Mouse (Mus musculus) embryo, embryonic 9.5 days (tissue): Measurements from ENCODE around the gene Wdr38.

Source experiments
- DNase-seq: peaks from one replicate; pipeline ENCODE4 v3.0.0-alpha.2; 2017; ENCODE audit errors: extremely low spot score

Wdr38 gene

DNA sequence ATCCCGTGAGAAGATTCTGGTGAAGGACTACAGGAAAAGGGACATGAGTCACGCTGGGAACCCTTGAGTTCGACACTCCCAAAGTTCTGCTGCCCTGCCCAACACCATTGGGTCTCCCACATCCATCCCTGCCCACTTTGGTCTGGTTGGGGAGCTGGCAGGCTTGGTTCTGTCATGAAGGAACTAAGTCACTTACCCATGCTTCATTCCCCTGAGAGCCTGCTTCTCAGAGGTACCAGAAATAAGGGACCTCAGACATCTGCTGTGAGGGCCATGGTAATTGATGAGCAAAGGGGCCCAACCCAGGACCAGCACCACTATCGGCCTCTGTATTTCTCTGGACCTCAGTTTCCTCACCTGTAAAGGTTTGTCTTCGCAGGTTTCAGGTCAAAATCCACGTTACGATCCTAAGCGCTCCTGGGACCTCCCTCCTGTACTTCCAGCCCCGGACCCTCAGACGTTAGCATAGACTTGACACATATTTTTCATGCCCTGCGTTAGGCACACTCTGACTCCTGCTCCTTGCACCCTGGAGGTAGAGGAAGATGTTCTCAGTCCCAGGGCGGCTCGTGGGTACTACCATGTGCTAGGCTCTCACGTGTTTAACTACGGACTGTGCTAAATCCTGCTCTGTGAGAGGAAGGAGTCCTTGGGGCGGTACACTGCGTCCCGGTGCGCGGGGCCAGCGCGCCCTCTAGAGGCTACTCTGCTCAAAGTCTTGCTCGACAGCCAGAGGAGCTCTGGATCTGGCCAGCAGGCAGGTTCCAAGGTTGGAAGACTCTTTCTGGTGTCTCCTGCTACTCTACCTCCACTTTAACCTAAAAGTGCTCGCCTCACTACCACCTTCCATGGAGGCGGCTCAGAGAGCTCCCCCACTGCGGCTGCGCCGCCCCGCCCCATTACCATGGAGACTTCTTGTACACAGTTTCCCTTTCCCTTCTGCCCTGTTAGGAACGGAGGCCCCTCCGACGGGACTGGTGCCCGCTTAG, at the start of gene Wdr38:
Gene Wdr38 (plus strand): TSS at position 91 of the 989 bp plus-strand sequence.
- DNase-seq: peak; percentile 92

DNA sequence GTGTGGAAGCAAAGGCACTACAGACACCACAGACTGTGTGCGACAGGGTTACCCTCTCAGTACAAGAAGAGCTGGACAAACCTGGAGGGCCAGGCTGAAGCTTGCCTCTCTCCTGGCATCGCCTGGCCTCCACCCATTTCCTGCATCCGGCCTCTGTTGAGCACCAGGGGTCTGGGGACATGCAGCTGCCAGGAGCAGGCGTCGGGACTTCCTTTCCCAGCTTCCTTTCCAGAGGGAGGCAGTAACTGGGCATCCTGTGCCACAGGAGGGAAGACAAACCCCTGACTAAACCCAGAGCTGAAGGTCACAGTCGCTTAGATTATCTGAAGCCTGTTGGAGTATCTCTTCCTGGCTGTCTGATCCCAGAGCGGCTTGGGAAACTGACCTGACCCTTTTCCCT, 49.7 kb upstream of the Wdr38 start:
- no peak for DNase-seq

DNA sequence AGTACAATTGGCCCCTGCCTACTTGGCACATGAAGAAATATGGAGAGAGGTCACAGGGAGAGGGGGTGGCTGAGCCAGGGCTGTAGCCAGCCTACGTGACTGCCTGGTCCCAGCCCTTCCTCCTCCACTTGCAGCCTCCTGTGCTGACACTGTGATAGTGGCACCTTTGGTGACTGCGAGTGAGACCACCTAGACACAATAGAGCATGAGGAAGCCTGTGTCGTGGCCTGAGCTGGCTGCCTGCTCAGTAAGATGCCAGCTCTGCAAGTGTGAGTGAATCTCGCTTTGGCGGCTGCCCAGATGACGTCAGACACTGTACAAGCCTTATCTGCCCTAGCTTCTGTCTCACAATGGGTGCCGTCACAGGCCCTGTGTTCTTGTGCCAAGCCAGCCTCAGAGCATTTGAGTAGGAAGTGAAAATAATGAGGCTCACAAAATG, 47.0 kb upstream of the Wdr38 start:
- no peak for DNase-seq

DNA sequence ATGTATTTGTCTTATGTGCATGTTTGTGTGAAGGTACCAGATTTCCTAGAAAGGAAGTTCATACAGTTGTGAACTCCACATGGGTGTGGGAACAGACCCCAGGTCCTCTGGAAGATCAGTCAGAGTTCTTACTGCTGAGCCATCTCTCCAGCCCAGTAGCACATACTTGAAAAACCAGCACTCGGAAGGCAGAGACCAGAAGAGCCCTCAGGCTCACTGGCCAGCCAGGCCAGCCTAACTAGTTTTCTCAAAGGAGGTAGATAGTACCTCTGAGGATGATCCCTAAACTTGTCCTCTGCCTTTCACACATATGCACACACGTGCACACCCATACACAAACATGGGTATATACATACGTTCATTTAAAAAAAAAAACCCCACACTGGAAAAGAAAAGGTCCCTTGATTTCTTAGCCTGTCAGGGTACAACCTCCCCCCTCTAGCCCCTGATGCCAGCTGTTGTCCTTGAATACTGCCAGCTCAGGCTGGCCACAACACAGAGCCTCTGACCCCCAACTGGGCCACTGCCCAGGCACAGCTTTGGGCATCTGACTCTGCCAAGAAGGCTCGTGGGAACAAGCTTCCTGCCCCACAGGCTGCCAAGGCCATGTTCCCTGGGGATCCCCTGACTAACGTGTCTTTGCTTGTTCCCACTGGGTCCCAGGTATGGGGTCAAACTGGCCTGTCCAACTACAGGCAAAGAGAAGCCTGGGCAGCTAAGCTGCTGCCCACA, 44.0 kb upstream of the Wdr38 start:
- no peak for DNase-seq

DNA sequence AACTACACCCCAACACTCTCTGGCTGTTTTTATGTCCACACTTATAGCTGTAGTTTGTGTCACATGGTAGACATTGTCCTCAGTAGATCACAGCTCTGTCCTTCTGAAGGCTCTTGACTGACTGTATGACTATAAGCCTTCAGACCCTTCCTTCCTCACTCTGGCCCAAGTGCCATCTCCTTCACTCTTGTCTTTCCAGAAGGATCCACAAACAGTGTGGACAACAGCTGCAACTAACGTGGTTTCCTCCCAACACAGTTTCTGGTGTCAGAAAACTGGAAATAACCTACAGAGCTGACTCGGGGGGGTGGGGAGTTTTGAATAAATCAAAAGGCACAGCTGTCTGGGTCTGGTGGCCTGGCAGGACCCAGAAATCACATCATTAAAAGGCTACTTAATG, 41.2 kb upstream of the Wdr38 start:
- no peak for DNase-seq

DNA sequence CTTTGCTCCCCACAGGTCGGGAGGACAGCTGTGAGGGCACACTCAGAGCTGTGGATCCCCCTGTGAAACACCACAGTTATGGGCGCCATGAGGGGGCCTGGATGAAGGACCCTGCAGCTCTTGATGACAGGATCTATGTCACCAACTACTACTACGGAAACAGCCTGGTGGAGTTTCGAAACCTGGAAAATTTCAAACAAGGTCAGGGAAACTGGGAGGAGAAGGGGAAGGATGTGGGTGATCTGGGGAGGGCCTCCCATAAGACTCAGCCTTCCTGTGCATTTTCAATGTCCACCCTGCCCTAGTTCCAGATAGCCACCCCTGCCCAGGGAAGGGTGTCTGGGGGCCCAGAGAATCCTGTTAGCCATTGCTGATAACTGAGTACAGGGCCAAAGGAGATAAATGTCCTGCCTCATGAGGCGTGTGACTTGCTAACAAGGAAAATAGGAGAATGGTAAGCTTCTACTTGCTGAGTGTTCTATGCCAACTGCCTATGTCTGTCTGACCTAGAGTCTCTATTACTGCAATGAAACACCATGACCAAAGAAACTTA, 39.5 kb upstream of the Wdr38 start:
- DNase-seq: no peak

DNA sequence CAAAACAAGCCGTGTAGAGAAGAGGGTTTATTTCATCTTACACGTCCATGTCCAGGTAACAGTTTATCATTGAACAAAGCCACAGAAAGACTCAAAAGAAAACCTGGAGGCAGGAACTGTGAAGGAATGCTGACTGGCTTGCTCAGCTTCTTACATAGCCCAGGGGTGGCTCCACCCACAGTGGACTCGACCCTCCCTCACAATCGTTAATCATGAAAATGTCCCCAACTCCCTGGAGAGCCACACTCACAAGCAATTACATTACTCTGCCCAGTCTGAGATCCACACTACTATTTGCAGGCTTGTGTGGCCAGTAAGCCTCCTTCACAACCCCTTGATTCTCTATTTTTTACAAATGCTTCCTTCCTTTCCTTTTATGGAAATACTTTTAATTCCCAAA, 33.1 kb upstream of the Wdr38 start:
- peak; percentile 31 for DNase-seq

DNA sequence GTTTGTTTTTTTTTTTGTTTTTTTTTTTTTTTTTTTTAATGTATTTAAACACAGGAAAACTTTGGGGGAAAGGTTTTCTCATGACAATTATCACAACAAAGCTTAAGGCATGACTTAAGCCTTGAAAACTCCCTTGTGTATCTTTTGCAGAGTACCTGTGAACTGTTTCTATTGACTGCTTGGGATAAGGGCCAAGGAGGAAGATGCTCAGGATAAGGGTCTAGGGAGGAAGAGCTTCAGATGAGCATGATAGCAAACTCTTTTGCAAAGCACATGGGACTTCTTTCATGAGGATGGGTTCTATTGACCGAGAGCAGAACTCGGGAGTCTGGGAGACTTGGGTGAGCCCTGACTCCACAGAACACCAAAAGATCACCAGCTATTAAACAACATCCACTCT, 27.6 kb upstream of the Wdr38 start:
- no peak for DNase-seq

DNA sequence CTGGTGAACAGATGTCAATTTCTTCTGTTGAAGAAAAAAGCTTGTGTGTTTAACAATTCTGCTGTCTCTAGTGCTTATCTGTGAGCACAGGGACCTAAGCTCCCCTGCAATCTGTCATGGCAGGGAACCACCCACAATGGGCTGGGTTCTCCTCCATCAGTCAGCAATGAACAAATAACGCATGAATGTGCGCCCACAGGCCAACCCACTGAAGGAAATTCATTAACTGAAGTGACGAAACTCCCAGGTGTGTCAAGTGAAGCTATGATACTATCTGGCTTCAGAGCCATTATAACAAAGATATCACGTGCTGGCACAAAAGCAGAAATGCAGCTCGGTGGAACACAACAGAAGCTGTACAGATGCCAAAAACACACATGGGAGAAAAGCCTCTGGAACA, 27.2 kb upstream of the Wdr38 start:
- no peak for DNase-seq

DNA sequence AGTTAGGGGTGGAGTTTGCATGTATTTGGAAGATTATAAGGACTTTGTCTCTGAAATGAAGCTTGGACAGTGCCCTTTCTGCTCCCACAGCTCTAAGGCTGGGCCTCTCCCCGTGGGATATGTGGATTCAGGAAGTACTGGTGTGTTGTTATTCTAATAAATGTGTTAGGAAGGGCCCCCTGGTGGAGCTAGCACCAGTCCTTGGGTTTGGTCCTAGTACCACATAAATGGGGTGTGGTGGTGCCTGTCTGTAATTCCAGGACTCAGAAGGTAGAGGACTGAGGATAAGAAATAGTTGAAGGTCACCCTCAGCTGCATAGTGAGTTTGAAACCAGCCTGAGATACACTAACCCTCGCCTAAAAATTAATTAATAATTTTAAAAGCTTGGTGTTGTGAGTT, 24.1 kb upstream of the Wdr38 start:
- DNase-seq: no peak

DNA sequence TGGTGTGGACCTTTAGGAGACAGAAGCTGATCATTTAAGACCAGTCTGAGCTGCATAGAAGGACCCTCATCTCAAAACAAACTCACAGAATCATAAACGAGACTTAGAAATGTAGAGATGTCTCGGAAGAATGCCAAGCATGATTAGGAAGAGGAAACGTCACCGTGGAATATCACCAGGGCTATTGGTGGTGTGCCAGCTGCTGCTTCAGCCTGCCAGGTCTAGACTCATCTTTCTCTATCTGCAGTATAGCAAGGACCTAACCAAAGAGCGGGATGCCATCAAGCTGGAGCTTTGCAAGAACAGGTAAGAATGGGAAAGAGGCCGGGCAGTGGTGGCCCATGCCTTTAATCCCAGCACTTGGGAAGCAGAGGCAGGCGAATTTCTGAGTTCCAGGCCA, 23.6 kb upstream of the Wdr38 start:
- no peak for DNase-seq

DNA sequence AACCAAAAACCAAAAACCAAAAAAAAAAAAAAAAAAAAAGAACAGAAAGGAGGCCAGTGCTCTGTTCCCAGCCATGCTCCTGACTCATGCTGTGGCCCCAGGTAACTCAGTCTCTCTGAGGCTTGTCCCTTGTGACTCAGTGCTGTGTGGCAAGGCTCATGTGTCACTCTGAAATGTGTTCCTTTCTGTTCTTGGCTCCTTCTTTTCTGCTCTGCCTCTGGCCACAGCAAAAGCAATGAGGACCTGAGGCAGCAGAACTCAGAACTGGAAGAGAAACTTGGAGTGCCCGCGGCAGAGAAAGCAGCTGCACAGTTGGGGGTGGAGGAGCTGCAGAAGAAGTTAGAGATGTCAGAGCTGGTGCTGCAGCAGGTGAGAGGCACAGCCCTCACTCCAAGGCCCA, 23.1 kb upstream of the Wdr38 start:
- DNase-seq: no peak

DNA sequence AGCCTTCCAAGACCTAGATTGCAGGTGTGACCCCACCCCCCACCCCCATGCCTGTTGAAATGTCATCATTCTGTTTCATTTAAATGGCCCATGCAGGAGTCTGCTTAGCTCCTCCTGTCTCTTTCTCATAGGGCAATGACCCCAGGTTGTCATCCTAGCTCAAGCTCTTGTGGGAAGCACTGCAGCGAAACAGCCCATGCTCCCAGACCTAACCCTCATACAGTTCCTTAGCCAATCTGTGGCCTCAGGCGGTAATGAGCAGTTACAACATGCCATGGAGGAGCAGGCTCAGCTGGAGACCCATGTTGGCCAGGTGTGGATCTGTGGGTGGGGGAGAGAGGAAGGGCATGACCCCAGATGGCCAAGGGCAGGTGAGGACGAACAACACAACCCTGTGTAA, 22.1 kb upstream of the Wdr38 start:
- no peak for DNase-seq

DNA sequence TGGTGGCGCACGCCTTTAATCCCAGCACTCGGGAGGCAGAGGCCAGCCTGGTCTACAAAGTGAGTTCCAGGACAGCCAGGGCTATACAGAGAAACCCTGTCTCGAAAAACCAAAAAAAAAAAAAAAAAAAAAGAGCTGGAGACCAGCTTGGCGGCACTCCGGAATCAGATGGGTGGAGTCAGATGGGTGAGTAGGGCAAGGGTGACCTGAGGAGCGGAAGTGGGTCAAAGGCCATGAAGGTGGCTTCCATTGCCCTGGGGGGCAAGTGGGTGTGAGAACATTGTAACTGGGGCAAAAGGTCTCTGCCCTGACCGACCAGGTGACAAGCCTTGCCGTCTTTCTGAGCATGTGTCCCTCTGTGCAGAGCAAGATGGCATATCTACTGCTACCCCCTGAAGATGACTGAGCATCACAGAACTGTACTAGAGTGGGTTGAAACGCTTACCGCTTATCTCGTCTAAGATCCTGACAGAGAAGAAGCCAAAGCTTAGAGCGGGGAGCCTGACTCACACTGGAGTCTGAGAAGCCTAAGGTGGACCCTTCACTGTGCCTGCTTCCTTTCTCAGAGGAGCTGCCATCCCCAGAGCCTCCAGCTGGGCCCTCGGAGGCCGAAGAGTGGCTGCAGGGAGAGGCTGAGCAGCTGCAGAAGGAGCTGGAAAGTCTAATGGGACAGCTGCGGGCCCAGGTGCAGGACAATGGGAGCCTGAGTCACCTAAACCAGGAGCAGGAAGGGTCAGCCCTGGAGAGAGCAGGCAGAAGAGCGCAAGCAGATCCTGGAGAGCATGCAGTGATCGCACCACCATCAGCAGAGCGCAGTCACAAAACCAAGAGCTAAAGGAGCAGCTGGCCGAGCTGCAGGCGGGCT, 21.1 kb upstream of the Wdr38 start:
- DNase-seq: no peak

DNA sequence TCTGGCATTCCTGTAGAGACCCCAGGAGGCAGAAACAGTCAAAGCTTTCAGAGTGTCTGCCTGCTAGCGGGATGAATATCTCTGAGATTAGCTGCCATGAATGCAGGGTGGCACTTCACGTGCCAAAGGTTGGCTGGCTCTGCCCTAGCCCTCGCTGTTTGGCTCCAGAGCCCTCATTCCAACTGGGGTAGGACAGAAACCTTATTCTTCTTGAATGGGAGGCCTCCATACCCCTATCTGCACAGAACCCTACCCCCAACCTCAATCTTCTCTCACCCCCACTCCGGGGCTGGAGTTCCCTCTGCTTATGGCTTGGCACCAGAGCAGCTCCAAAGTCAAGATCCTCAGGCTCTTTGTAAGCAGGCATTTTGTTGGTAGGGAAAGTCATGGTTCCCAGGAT, 19.4 kb upstream of the Wdr38 start:
- no peak for DNase-seq

DNA sequence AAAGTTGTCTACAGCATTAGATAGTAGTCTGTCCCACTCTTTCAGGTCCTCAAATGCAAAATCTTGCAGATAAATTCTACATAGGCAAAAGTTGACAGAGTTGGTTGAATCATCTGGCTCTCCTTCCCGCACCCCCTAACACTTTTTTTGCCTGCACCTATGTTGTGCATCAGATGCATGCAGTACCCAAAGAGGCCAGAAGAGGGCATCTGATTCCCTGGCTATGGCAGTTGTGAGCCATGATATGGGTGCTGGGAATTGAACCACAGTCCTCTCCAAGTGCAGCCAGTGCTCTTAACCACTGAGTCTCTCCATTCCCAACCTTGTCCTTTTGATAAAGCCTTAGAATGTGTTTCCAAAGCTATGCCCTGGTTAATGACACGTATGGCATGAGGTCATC, 13.8 kb upstream of the Wdr38 start:
- no peak for DNase-seq

DNA sequence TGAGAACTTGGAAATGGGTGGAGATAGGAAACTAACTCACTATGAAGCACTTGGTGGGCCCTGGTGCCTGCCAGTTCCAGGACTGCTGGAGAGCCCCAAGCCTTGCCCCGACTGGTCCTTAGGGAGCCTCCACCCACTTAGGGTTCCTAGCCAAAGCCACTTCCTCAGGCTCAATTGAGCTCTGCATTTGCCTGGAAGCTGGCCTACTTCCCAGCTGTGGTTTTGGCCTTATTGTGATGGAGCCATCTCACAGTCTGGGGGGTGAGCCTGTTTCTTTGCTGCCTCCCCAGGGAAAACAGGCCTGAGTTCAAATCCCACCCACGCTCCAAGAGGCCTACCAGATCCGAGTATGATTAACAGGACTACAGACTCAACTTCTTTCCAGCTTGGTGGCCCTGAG, 10.7 kb upstream of the Wdr38 start:
- no peak for DNase-seq

DNA sequence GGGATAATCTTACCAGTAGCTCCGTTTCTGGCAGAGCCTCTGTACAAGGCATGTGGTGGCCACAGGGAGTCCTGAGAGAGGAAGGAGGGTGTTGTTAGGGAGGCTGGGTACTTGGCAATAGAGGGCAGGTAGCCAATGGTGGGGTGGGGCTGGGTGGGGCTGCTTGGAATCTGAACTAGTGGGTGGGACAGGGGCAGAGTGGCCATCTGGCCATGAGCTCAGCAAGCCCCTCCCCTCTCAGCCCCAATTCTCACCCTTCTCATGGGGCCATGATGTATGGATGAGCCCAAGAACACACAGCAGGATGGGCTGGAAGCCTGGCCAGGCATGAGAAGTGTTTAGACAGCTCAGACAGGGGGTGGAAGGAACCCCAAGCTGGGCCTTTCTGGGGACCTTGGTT, 9.9 kb upstream of the Wdr38 start:
- DNase-seq: no peak

DNA sequence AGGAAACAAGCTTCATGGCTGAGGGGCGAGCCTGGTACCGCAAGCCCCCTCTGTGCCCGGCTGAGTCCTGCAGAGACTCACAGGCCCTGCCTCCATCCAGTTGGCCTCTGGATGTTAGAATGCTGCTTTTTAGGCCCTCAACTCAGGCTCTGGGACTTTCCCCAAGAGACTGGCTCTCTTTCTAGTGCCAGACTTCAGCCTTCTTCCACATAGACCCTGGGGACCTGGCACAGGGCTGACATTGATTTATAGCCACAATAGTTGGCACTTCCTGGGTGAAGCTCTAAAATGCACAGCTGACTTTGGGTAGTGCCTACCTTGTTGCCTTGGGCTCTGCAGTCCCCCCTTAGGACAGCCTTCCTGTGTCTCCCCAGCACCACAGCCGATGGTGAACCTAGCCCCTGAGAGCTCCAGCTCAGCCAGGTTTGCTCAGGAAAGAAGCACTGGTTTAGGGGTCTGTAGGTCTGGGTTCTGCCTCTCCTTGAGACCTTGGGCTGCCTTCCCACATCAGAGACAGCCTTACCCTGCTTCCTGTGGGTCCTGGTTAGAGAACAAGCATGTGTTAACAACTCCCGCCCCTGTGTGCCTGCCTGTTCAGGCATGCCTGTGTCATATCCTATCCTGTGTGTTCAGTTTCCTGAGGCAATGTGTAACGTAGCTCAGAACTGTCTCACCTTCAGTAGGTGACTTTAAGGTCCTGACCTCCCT, 9.3 kb upstream of the Wdr38 start:
- DNase-seq: no peak

DNA sequence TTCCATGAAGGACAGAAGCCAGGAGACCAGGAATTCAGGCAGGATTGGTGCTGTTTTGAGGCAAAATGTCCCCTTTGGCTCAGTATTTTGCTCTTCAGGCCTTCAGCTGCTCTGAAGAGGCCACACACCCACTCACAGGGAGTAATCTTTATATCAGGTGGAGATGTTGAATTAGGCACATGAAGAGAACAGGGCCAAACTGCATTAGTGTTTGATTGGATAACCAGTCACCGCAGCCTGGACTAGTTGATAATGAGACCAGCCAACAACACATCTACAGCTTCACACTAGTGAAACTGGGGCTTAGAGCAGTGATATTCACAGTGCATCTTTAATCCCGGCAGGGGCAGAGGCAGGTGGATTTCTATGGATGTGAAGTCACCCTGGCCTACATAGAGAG, 8.3 kb upstream of the Wdr38 start:
- no peak for DNase-seq

DNA sequence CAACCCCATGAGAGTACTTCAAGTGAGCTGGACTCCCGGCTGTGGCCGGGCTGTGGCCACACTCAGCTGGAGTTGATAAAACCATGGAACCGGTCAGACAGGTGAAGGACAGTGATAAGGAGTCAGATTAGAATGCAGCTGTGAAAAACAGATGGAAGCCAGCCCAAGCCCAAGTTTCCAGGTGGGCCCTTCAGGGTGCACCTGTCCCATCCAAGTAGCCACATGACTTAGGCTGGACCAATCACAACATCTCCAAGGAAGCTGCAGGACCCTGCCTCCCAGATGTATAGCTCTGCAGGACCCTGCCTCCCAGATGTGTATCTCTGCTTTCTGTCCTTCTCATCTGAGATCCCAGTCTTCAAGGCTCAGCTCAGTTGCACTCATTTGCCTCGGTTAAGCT, 5.3 kb upstream of the Wdr38 start:
- DNase-seq: no peak
